Mouse (Mus musculus): ENCODE results near the gene Dera.

GRCm38 (mm10) chr6:137706209-137706608 lies 48.1 kb upstream of the Dera start:
- no peak for TF ChIP-seq CTCF (IDR thresholded peaks at IDR 0.05; ENCODE audit: low read depth, low read length)
- no peak for TF ChIP-seq POLR2A (IDR thresholded peaks at IDR 0.05; ENCODE audit: borderline replicate concordance, low read depth, low read length)
